Mouse (Mus musculus) testis, adult 2 months (tissue): Measurements from ENCODE around the gene Acadm. TPM values are rescaled to one million over a fixed set of nuclear protein-coding genes. Genes with fewer than 3 reads are reported as not detected.

Experiments used
- H3K27ac ChIP-seq: fragments of 200-500 bp; 2 replicates; pipeline ENCODE4 v1.5.1; 2012; ENCODE audit warnings: low read depth, low read length; ENCODE audit not compliant: control insufficient read depth, insufficient read depth
- H3K27me3 ChIP-seq: fragments of 200-500 bp; 2 replicates; pipeline ENCODE4 v1.6.1; 2012; ENCODE audit warnings: mild to moderate bottlenecking, low read length, moderate library complexity; ENCODE audit not compliant: control insufficient read depth, insufficient read depth
- H3K36me3 ChIP-seq: fragments of 200-500 bp; 2 replicates; pipeline ENCODE4 v1.6.1; 2012; ENCODE audit warnings: mild to moderate bottlenecking, low read length; ENCODE audit not compliant: control insufficient read depth, insufficient read depth
- H3K4me1 ChIP-seq: fragments of 200-500 bp; 2 replicates; pipeline ENCODE4 v1.6.1; 2012; ENCODE audit warnings: low read length; ENCODE audit not compliant: control insufficient read depth, insufficient read depth
- H3K4me3 ChIP-seq: fragments of 200-500 bp; 2 replicates; pipeline ENCODE4 v1.5.1; 2012; ENCODE audit warnings: low read depth, mild to moderate bottlenecking, low read length, moderate library complexity, mixed read lengths; ENCODE audit not compliant: control insufficient read depth
- CTCF ChIP-seq: fragments of 200-500 bp; IDR thresholded peaks from 2 replicates; pipeline ENCODE4 v1.5.1; 2012; ENCODE audit warnings: low read depth, mild to moderate bottlenecking, inconsistent platforms, low read length, moderate library complexity; ENCODE audit not compliant: control insufficient read depth, insufficient read depth, insufficient replicate concordance
- POLR2A ChIP-seq: fragments of 200-500 bp; IDR thresholded peaks from 2 replicates; pipeline ENCODE4 v1.6.1; 2012; ENCODE audit warnings: low read depth, mild to moderate bottlenecking, inconsistent platforms, low read length, moderate library complexity; ENCODE audit not compliant: control insufficient read depth
- polyA plus RNA-seq: library from polyadenylated mRNA; depleted of rRNA; stranded (reverse); fragments of >200 nt; gene quantifications from 2 replicates; pipeline ENCODE4 v1.2.3, GENCODE M21; 2012

Gene Acadm
- polyA plus RNA-seq, 1 experiment = 13.3 TPM

GRCm38 (mm10) chr3:153940486-153940885, 3.9 kb downstream of the Acadm start:
- Histone ChIP-seq H3K4me3 (no peak overlapping the region), H3K36me3 (no peaks in the 10 kb centered on the region), H3K27me3 (no peaks in the 10 kb centered on the region), H3K4me1 (no peaks in the 10 kb centered on the region), H3K27ac (no peak overlapping the region)
- no peak for TF ChIP-seq POLR2A
- TF ChIP-seq CTCF = no peak

- Histone ChIP-seq H3K4me3 (no peak overlapping the region), H3K36me3 (no peaks in the 10 kb centered on the region), H3K4me1 (no peaks in the 10 kb centered on the region), H3K27ac (no peak overlapping the region), H3K27me3 (no peaks in the 10 kb centered on the region)
- TF ChIP-seq CTCF (no peak), POLR2A (no peak)
Measured at GRCm38 (mm10) chr3:153940021-153940420, 4.4 kb downstream of the Acadm start.

GRCm38 (mm10) chr3:153937116-153937810, 7.2 kb downstream of the Acadm start:
- TF ChIP-seq CTCF (no peak), POLR2A (no peak)
- Histone ChIP-seq H3K4me1 (no peaks in the 10 kb centered on the region), H3K36me3 (no peaks in the 10 kb centered on the region), H3K4me3 (no peak overlapping the region), H3K27ac (no peak overlapping the region), H3K27me3 (no peaks in the 10 kb centered on the region)

- Histone ChIP-seq H3K4me3 (no peak overlapping the region), H3K27ac (no peak overlapping the region), H3K4me1 (no peaks in the 10 kb centered on the region), H3K27me3 (no peaks in the 10 kb centered on the region), H3K36me3 (no peaks in the 10 kb centered on the region)
- TF ChIP-seq POLR2A = no peak
- TF ChIP-seq CTCF = no peak
Measured at GRCm38 (mm10) chr3:153935878-153936277, 8.6 kb downstream of the Acadm start.

- no peaks in the 10 kb centered on the region for H3K27me3 ChIP-seq
- H3K36me3 ChIP-seq = no peaks in the 10 kb centered on the region
- no peak overlapping the region for H3K27ac ChIP-seq
- no peaks in the 10 kb centered on the region for H3K4me1 ChIP-seq
- H3K4me3 ChIP-seq = no peak overlapping the region
- TF ChIP-seq POLR2A = no peak
- TF ChIP-seq CTCF = no peak
Measured at GRCm38 (mm10) chr3:153932461-153932860, 12.0 kb downstream of the Acadm start.

- Histone ChIP-seq H3K4me1 (no peaks in the 10 kb centered on the region), H3K4me3 (no peak overlapping the region), H3K27ac (no peak overlapping the region), H3K36me3 (no peaks in the 10 kb centered on the region), H3K27me3 (no peaks in the 10 kb centered on the region)
- no peak for TF ChIP-seq CTCF
- no peak for TF ChIP-seq POLR2A
Measured at GRCm38 (mm10) chr3:153929526-153929925, 14.9 kb downstream of the Acadm start.

- H3K4me3 ChIP-seq = no peak overlapping the region
- TF ChIP-seq CTCF (peak; percentile 20; the same call in 1 of the 2 replicates), POLR2A (no peak)
- H3K27ac ChIP-seq = no peak overlapping the region
- no peaks in the 10 kb centered on the region for H3K36me3 ChIP-seq
- H3K4me1 ChIP-seq = no peaks in the 10 kb centered on the region
- H3K27me3 ChIP-seq = no peaks in the 10 kb centered on the region
Measured at GRCm38 (mm10) chr3:153926333-153926732, 18.1 kb downstream of the Acadm start.
